Mouse (Mus musculus) bone marrow, adult 2 months (tissue): ENCODE data around the gene Polr3a.

ENCODE experiments used
- CTCF ChIP-seq: fragments of 200-500 bp; IDR thresholded peaks from 2 replicates; pipeline ENCODE4 v1.5.1; 2011; ENCODE audit warnings: low read length, control low read depth; ENCODE audit not compliant: control insufficient read depth, insufficient read depth
- POLR2A ChIP-seq: fragments of 200-500 bp; IDR thresholded peaks from 2 replicates; pipeline ENCODE4 v1.6.1; 2011; ENCODE audit warnings: low read depth, mild to moderate bottlenecking, control low read depth, low read length, borderline replicate concordance; ENCODE audit not compliant: control insufficient read depth

- TF ChIP-seq CTCF, result no peak
- TF ChIP-seq POLR2A, result no peak
These were observed 23.8 kb upstream of the Polr3a start for GRCm38 (mm10) chr14:24510679-24511078.
